Mouse (Mus musculus): ENCODE measurements around the gene Dscaml1. TPM values are rescaled to one million over a fixed set of nuclear protein-coding genes. Genes with fewer than 3 reads are reported as not detected.
A peak's percentile ranks its signal among the peaks of the same experiment; 100 is the strongest.

Dscaml1 gene
- polyA plus RNA-seq, 1 experiment from 2014 or later: 0.24 TPM

GRCm38 (mm10) chr9:45398336-45398735 lies 28.1 kb upstream of the Dscaml1 start:
- Histone ChIP-seq H3K36me3 (ENCODE audit: insufficient read depth, low read length) (no peaks in the 10 kb centered on the region), H3K4me2 (ENCODE audit: low read length) (no peak overlapping the region), H3K4me1 (replicated peaks; ENCODE audit: insufficient read depth, low read length) (no peaks in the 10 kb centered on the region), H3K27ac (peak overlapping the region; percentile 32; the same call in 1 of the 2 replicates), H3K27me3 (ENCODE audit: insufficient read depth, low read length) (no peaks in the 10 kb centered on the region), H3K9ac (ENCODE audit: low read depth, low read length) (no peak overlapping the region), H3K4me3 (replicated peaks; ENCODE audit: low read depth, low read length) (no peak overlapping the region), H3K9me3 (replicated peaks; ENCODE audit: low read length) (no peaks in the 10 kb centered on the region)
- DNase-seq (ENCODE audit: low spot score): no peak
- ATAC-seq (replicated peaks; ENCODE audit: low FRiP score, low read depth): 0 out of 2 replicates have a peak, but pooled peaks have one; percentile 2
- 54% methylated on average over 1 of the region's 1 CpGs for WGBS
- TF ChIP-seq CTCF (IDR thresholded peaks at IDR 0.05; ENCODE audit: low read depth): no peak

- H3K27me3 ChIP-seq (ENCODE audit: insufficient read depth, low read length): no peaks in the 10 kb centered on the region
- no peaks in the 10 kb centered on the region for H3K4me1 ChIP-seq (replicated peaks; ENCODE audit: insufficient read depth, low read length)
- H3K4me2 ChIP-seq (ENCODE audit: low read length): no peak within 1 kb of the TSS
- no peak for TF ChIP-seq CTCF (IDR thresholded peaks at IDR 0.05; ENCODE audit: low read depth)
- H3K27ac ChIP-seq: peak within 1 kb of the TSS; percentile 62; the same call in 1 of the 2 replicates
- ATAC-seq (replicated peaks; ENCODE audit: low FRiP score, low read depth) (no peak), DNase-seq (ENCODE audit: low spot score) (no peak)
- H3K9ac ChIP-seq (ENCODE audit: low read depth, low read length): no peak within 1 kb of the TSS
- no peaks in the 10 kb centered on the region for H3K9me3 ChIP-seq (replicated peaks; ENCODE audit: low read length)
- no peak within 1 kb of the TSS for H3K4me3 ChIP-seq (replicated peaks; ENCODE audit: low read depth, low read length)
- no peaks in the 10 kb centered on the region for H3K36me3 ChIP-seq (ENCODE audit: insufficient read depth, low read length)
- WGBS: 70% methylated on average over 4 of the region's 4 CpGs
These were observed 27.0 kb upstream of the Dscaml1 start, which contains the start of gene Fxyd2 for GRCm38 (mm10) chr9:45399434-45399833. Gene Fxyd2 (plus strand): TSS chr9:45399669.

GRCm38 (mm10) chr9:45401851-45402250 lies 24.6 kb upstream of the Dscaml1 start:
- WGBS: 27% methylated on average over 4 of the region's 4 CpGs
- ATAC-seq (replicated peaks; ENCODE audit: low FRiP score, low read depth) (0 out of 2 replicates have a peak, but pooled peaks have one; percentile 4), DNase-seq (ENCODE audit: low spot score) (peak; percentile 37)
- Histone ChIP-seq H3K27me3 (ENCODE audit: insufficient read depth, low read length) (no peaks in the 10 kb centered on the region), H3K36me3 (ENCODE audit: insufficient read depth, low read length) (no peaks in the 10 kb centered on the region), H3K4me3 (replicated peaks; ENCODE audit: low read depth, low read length) (no peak overlapping the region), H3K9me3 (replicated peaks; ENCODE audit: low read length) (no peaks in the 10 kb centered on the region), H3K4me2 (ENCODE audit: low read length) (no peak overlapping the region), H3K9ac (ENCODE audit: low read depth, low read length) (no peak overlapping the region), H3K27ac (peak overlapping the region; percentile 62), H3K4me1 (replicated peaks; ENCODE audit: insufficient read depth, low read length) (no peaks in the 10 kb centered on the region)
- no peak for TF ChIP-seq CTCF (IDR thresholded peaks at IDR 0.05; ENCODE audit: low read depth)

DNA sequence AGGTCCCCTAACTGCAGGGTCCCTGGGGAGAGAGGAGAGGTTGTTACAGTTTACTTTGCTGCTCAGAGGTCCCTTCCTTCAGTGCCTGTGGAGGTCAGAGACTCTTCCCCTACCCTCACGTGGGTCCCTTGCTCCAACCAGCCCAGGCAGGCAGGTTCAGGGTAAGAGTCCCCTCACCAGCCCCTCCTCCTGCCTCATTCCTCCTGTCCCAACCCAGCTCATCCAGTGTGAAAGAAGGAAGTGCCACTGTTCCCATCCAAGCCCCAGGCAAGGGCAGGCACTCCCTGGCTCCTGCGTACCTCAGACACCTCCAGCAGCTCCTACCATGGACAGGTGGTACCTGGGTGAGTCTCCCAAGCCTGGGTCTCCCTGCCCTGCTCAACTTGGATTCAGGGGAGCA lies 23.5 kb upstream of the Dscaml1 start:
- Histone ChIP-seq H3K27ac (peak overlapping the region; percentile 62), H3K9ac (ENCODE audit: low read depth, low read length) (peak overlapping the region; percentile 28; the same call in 1 of the 2 replicates), H3K4me2 (ENCODE audit: low read length) (0 out of 2 replicates have a peak overlapping the region, but pooled peaks have one; percentile 24), H3K4me3 (replicated peaks; ENCODE audit: low read depth, low read length) (peak overlapping the region; percentile 1; the same call in 1 of the 2 replicates), H3K27me3 (ENCODE audit: insufficient read depth, low read length) (no peaks in the 10 kb centered on the region), H3K4me1 (replicated peaks; ENCODE audit: insufficient read depth, low read length) (no peaks in the 10 kb centered on the region), H3K9me3 (replicated peaks; ENCODE audit: low read length) (no peaks in the 10 kb centered on the region), H3K36me3 (ENCODE audit: insufficient read depth, low read length) (no peaks in the 10 kb centered on the region)
- ATAC-seq (replicated peaks; ENCODE audit: low FRiP score, low read depth): peak; percentile 64
- DNase-seq (ENCODE audit: low spot score): no peak
- 36% methylated on average over 2 of the region's 2 CpGs for WGBS
- no peak for TF ChIP-seq CTCF (IDR thresholded peaks at IDR 0.05; ENCODE audit: low read depth)

DNA sequence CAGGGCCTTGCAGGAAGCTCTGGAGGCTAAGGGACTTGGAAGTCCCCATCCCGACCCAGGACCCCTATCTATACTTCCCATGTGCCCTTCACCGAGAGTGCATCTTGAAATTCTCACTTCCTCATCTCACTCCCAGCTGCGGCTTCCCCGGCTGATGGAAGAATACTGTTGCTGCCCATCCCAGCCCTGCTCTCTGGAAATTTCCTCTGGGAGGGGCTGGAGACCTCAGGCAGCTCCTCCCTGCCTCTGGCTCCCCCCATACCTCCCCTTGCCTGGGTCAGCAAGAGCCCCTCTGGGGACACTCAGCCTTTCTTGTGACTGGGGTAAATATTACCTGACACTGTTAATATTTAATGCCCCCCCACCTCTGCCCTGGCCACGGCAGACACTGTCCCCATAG lies 20.7 kb upstream of the Dscaml1 start:
- ATAC-seq (replicated peaks; ENCODE audit: low FRiP score, low read depth): peak; percentile 57

GRCm38 (mm10) chr9:45406808-45407207 lies 19.6 kb upstream of the Dscaml1 start:
- H3K27me3 ChIP-seq (ENCODE audit: insufficient read depth, low read length): no peaks in the 10 kb centered on the region
- no peak overlapping the region for H3K9ac ChIP-seq (ENCODE audit: low read depth, low read length)
- ATAC-seq (replicated peaks; ENCODE audit: low FRiP score, low read depth) (no peak; the same call in 1 of the 2 replicates), DNase-seq (ENCODE audit: low spot score) (no peak)
- no peaks in the 10 kb centered on the region for H3K36me3 ChIP-seq (ENCODE audit: insufficient read depth, low read length)
- TF ChIP-seq CTCF (IDR thresholded peaks at IDR 0.05; ENCODE audit: low read depth): no peak
- no peaks in the 10 kb centered on the region for H3K9me3 ChIP-seq (replicated peaks; ENCODE audit: low read length)
- H3K4me3 ChIP-seq (replicated peaks; ENCODE audit: low read depth, low read length): peak overlapping the region; percentile 19
- H3K4me1 ChIP-seq (replicated peaks; ENCODE audit: insufficient read depth, low read length): no peaks in the 10 kb centered on the region
- peak overlapping the region; percentile 71 for H3K27ac ChIP-seq
- 71% methylated on average over 3 of the region's 3 CpGs for WGBS
- peak overlapping the region; percentile 50 for H3K4me2 ChIP-seq (ENCODE audit: low read length)

More for the DNA sequence above, 20.7 kb upstream of the Dscaml1 start:
- Histone ChIP-seq H3K4me1 (replicated peaks; ENCODE audit: insufficient read depth, low read length) (no peaks in the 10 kb centered on the region), H3K27me3 (ENCODE audit: insufficient read depth, low read length) (no peaks in the 10 kb centered on the region), H3K9ac (ENCODE audit: low read depth, low read length) (no peak overlapping the region), H3K36me3 (ENCODE audit: insufficient read depth, low read length) (no peaks in the 10 kb centered on the region), H3K4me2 (ENCODE audit: low read length) (peak overlapping the region; percentile 50), H3K9me3 (replicated peaks; ENCODE audit: low read length) (no peaks in the 10 kb centered on the region), H3K4me3 (replicated peaks; ENCODE audit: low read depth, low read length) (peak overlapping the region; percentile 9; the same call in 1 of the 2 replicates), H3K27ac (peak overlapping the region; percentile 71)
- 38% methylated on average over 5 of the region's 5 CpGs for WGBS
- no peak for DNase-seq (ENCODE audit: low spot score)
- TF ChIP-seq CTCF (IDR thresholded peaks at IDR 0.05; ENCODE audit: low read depth): no peak
